Mouse (Mus musculus): Measurements from ENCODE around the gene Tgfb2.

Tgfb2 gene

GRCm38 (mm10) chr1:186702391-186703255 lies 3.2 kb downstream of the Tgfb2 start:
- DNase-seq (ENCODE audit: low read depth, low spot score) = no peak

- no peak for DNase-seq (ENCODE audit: low read depth, low spot score)
Measured at GRCm38 (mm10) chr1:186701206-186701905, 4.4 kb downstream of the Tgfb2 start.

GRCm38 (mm10) chr1:186700496-186700895 lies 5.3 kb downstream of the Tgfb2 start:
- no peak for DNase-seq (ENCODE audit: low read depth, low spot score)

GRCm38 (mm10) chr1:186698583-186699338 lies 7.0 kb downstream of the Tgfb2 start:
- DNase-seq (ENCODE audit: low read depth, low spot score) = peak; percentile 52

GRCm38 (mm10) chr1:186696231-186696630 lies 9.6 kb downstream of the Tgfb2 start:
- DNase-seq (ENCODE audit: low read depth, low spot score) = no peak

- no peak for DNase-seq (ENCODE audit: low read depth, low spot score)
Measured at GRCm38 (mm10) chr1:186695361-186695760, 10.4 kb downstream of the Tgfb2 start.

GRCm38 (mm10) chr1:186692370-186692769 lies 13.4 kb downstream of the Tgfb2 start:
- no peak for DNase-seq (ENCODE audit: low read depth, low spot score)

GRCm38 (mm10) chr1:186691708-186692107 lies 14.1 kb downstream of the Tgfb2 start:
- DNase-seq (ENCODE audit: low read depth, low spot score) = no peak

GRCm38 (mm10) chr1:186684041-186684440 lies 21.7 kb downstream of the Tgfb2 start:
- DNase-seq (ENCODE audit: low read depth, low spot score) = peak; percentile 23

GRCm38 (mm10) chr1:186682606-186683005 lies 23.2 kb downstream of the Tgfb2 start:
- no peak for DNase-seq (ENCODE audit: low read depth, low spot score)

- no peak for DNase-seq (ENCODE audit: low read depth, low spot score)
Measured at GRCm38 (mm10) chr1:186677614-186678013, 28.2 kb downstream of the Tgfb2 start.

- DNase-seq (ENCODE audit: low read depth, low spot score) = no peak
Measured at GRCm38 (mm10) chr1:186676199-186676598, 29.6 kb downstream of the Tgfb2 start.

- no peak for DNase-seq (ENCODE audit: low read depth, low spot score)
Measured at GRCm38 (mm10) chr1:186675263-186675662, 30.5 kb downstream of the Tgfb2 start.

GRCm38 (mm10) chr1:186674621-186675020 lies 31.2 kb downstream of the Tgfb2 start:
- no peak for DNase-seq (ENCODE audit: low read depth, low spot score)

GRCm38 (mm10) chr1:186673166-186673565 lies 32.6 kb downstream of the Tgfb2 start:
- no peak for DNase-seq (ENCODE audit: low read depth, low spot score)

GRCm38 (mm10) chr1:186663412-186663811 lies 42.4 kb downstream of the Tgfb2 start:
- no peak for DNase-seq (ENCODE audit: low read depth, low spot score)

- no peak for DNase-seq (ENCODE audit: low read depth, low spot score)
Measured at GRCm38 (mm10) chr1:186662996-186663395, 42.8 kb downstream of the Tgfb2 start.

GRCm38 (mm10) chr1:186661206-186661921 lies 44.4 kb downstream of the Tgfb2 start:
- no peak for DNase-seq (ENCODE audit: low read depth, low spot score)

- no peak for DNase-seq (ENCODE audit: low read depth, low spot score)
Measured at GRCm38 (mm10) chr1:186658783-186659182, 47.0 kb downstream of the Tgfb2 start.

- DNase-seq (ENCODE audit: low read depth, low spot score) = peak; percentile 58
Measured at GRCm38 (mm10) chr1:186657559-186658219, 48.1 kb downstream of the Tgfb2 start.
